Mouse (Mus musculus) C2C12 (cell line): ENCODE data around the gene Acbd3. TPM values are rescaled to one million over a fixed set of nuclear protein-coding genes. Genes with fewer than 3 reads are reported as not detected.

Experiments used
- H3K27me3 ChIP-seq: one replicate; pipeline ENCODE4 v1.6.1; 2011; ENCODE audit not compliant: control insufficient read depth, insufficient read depth, insufficient read length
- H3K36me3 ChIP-seq: one replicate; pipeline ENCODE4 v1.6.1; 2011; ENCODE audit not compliant: control insufficient read depth, insufficient read depth
- H3K4me3 ChIP-seq: one replicate; pipeline ENCODE4 v1.5.1; 2011; ENCODE audit warnings: mild to moderate bottlenecking, control low read depth; ENCODE audit not compliant: poor library complexity, insufficient read depth, severe bottlenecking
- H3K79me2 ChIP-seq: one replicate; pipeline ENCODE4 v1.6.1; 2011; ENCODE audit not compliant: control insufficient read depth, insufficient read depth
- H3K79me3 ChIP-seq: one replicate; pipeline ENCODE4 v1.6.1; 2011; ENCODE audit warnings: low read depth, control low read depth
- H3ac ChIP-seq: one replicate; pipeline ENCODE3; 2011; ENCODE audit warnings: low read depth; ENCODE audit not compliant: control insufficient read depth, insufficient read length
- CEBPB ChIP-seq: IDR thresholded peaks from one replicate; pipeline ENCODE4 v1.6.1; 2011; ENCODE audit warnings: low read depth, mild to moderate bottlenecking, control low read depth, moderate library complexity
- CTCF ChIP-seq: IDR thresholded peaks from one replicate; pipeline ENCODE4 v1.5.1; 2011; ENCODE audit not compliant: control insufficient read depth, insufficient read depth, insufficient read length
- FOSL1 ChIP-seq: IDR thresholded peaks from one replicate; pipeline ENCODE4 v1.8.0; 2011; ENCODE audit warnings: mild to moderate bottlenecking, low read length; ENCODE audit not compliant: poor library complexity, insufficient read depth, severe bottlenecking
- MAX ChIP-seq: IDR thresholded peaks from one replicate; pipeline ENCODE4 v1.6.1; 2011; ENCODE audit warnings: mild to moderate bottlenecking, control low read depth
- MYOD1 ChIP-seq: IDR thresholded peaks from one replicate; pipeline ENCODE4 v1.6.1; 2011; ENCODE audit warnings: low read depth; ENCODE audit not compliant: control insufficient read depth, insufficient read length
- MYOG ChIP-seq: IDR thresholded peaks from one replicate; pipeline ENCODE4 v1.6.1; 2011; ENCODE audit not compliant: control insufficient read depth, insufficient read length; ENCODE audit errors: extremely low read depth
- USF1 ChIP-seq: IDR thresholded peaks from one replicate; pipeline ENCODE4 v1.6.1; 2011; ENCODE audit warnings: low read depth, mild to moderate bottlenecking, control low read depth, moderate library complexity
- polyA plus RNA-seq: library from polyadenylated mRNA; unstranded; fragments of >200 nt; fragmentation: generic; extraction: Trizol; gene quantifications from one replicate; pipeline ENCODE4 v1.2.1, GENCODE M21; 2012; ENCODE audit warnings: missing spikeins

The Acbd3 gene
- polyA plus RNA-seq, 1 experiment, result 13.2 TPM

DNA sequence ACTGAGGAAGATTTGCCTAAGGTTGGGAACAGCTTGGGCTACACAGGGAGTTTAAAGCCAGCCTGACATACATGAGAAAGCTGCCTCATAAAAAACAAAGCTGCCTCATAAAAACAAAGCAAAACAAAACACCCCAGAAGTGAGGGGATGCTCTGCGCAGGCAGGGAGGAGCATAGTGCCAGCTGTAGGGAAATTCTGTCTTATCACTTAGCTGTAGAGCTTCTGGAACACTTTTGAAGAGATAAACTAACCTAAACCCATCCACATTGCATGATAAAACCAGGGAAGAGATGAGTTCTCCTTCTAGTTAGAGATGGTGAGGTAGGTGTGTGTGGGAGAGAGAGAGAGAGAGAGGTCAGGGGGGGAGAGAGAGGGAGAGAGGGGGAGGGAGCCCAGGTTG is 3.2 kb upstream of the Acbd3 start:
- H3ac ChIP-seq, result no peak overlapping the region
- no peak for TF ChIP-seq USF1
- TF ChIP-seq CEBPB, result no peak
- no peak for TF ChIP-seq MAX
- no peaks in the 10 kb centered on the region for H3K36me3 ChIP-seq
- peaks cover 16% of the 10 kb centered on the region for H3K79me2 ChIP-seq
- H3K4me3 ChIP-seq, result no peak overlapping the region
- no peaks in the 10 kb centered on the region for H3K27me3 ChIP-seq
- peaks cover 14% of the 10 kb centered on the region for H3K79me3 ChIP-seq

- Histone ChIP-seq H3K4me3 (no peak overlapping the region), H3K36me3 (no peaks in the 10 kb centered on the region), H3K27me3 (no peaks in the 10 kb centered on the region), H3ac (no peak overlapping the region), H3K79me2 (peaks cover 28% of the 10 kb centered on the region), H3K79me3 (peaks cover 25% of the 10 kb centered on the region)
- no peak for TF ChIP-seq FOSL1
- no peak for TF ChIP-seq MAX
- no peak for TF ChIP-seq CTCF
- TF ChIP-seq CEBPB, result no peak
- TF ChIP-seq MYOD1, result no peak
- TF ChIP-seq MYOG, result no peak
- no peak for TF ChIP-seq USF1
Measured at GRCm38 (mm10) chr1:180723701-180724238, 2.1 kb upstream of the Acbd3 start.

DNA sequence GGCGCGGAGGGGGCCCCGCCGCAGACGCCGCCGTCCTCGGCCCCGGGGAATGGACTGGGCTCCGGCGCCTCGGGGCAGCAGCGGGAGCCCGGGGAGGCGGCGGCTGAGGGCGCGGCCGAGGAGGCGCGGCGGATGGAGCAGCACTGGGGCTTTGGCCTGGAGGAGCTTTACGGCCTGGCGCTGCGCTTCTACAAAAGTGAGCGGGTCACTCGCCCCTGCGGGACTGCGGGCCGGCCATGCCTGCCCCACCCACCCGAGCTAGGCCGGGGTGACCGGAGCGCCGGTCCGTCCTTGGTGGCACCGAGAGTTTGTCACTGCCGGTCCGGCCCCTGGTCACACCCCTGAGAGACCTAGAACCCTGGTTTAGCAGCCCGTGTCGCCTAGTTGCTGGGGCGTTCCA is 340 bp downstream of the Acbd3 start:
- Histone ChIP-seq H3ac (peak overlapping the region; percentile 82), H3K79me3 (peaks cover 50% of the 10 kb centered on the region), H3K79me2 (peaks cover 52% of the 10 kb centered on the region), H3K27me3 (no peaks in the 10 kb centered on the region), H3K36me3 (no peaks in the 10 kb centered on the region), H3K4me3 (peak overlapping the region; percentile 82)
- TF ChIP-seq CEBPB, result no peak
- TF ChIP-seq FOSL1, result no peak
- no peak for TF ChIP-seq MAX
- no peak for TF ChIP-seq MYOD1
- no peak for TF ChIP-seq USF1
- no peak for TF ChIP-seq MYOG
- no peak for TF ChIP-seq CTCF

DNA sequence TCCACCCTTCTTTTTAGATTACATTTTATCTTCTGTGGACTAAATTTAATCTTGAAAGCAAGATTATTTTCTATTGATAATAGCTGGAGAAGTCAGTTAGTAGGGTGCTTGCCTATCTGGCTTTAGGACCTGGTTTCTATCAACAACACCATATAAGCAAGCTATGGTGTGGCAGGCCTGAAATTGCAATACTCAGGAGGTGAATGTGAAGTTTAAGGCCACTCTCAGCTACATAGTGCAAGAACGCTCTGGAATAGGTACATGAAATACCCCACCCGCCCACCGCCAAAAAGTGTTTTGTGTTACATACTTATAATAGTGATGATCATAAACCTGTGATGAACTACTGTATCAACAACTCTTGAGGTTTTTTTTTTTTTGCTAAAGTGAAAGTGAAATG is 3.4 kb downstream of the Acbd3 start:
- Histone ChIP-seq H3K27me3 (no peaks in the 10 kb centered on the region), H3K36me3 (peaks cover 6% of the 10 kb centered on the region), H3ac (no peak overlapping the region), H3K79me2 (peaks cover 82% of the 10 kb centered on the region), H3K4me3 (no peak overlapping the region), H3K79me3 (peaks cover 68% of the 10 kb centered on the region)
- TF ChIP-seq MAX (no peak), CTCF (no peak), CEBPB (no peak), MYOD1 (no peak), MYOG (no peak), FOSL1 (no peak), USF1 (no peak)

DNA sequence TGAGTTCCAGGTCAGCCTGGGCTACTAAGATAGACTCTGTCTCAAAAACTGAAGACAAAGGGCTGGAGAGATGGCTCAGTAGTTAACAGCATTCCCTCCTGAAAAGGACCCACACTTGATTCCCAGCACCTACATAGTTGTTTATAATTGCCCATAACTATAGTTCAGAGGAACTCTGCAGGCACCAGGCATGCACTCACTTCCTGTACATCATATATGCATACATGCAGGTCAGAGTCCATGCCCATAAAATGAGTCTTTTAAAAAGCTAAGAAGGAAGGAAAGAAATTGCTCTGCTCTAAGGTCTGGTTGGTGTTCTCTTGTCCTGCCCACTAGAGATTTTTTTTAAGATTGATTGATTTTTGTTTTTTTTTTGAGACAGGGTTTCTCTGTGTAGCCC is 22.0 kb downstream of the Acbd3 start:
- Histone ChIP-seq H3K4me3 (no peak overlapping the region), H3K79me3 (peaks cover 1% of the 10 kb centered on the region), H3K27me3 (no peaks in the 10 kb centered on the region), H3ac (no peak overlapping the region), H3K36me3 (peaks cover 80% of the 10 kb centered on the region), H3K79me2 (peaks cover 7% of the 10 kb centered on the region)
- TF ChIP-seq FOSL1 (no peak), MYOG (no peak), MYOD1 (no peak), USF1 (no peak), CTCF (no peak), CEBPB (no peak), MAX (no peak)

DNA sequence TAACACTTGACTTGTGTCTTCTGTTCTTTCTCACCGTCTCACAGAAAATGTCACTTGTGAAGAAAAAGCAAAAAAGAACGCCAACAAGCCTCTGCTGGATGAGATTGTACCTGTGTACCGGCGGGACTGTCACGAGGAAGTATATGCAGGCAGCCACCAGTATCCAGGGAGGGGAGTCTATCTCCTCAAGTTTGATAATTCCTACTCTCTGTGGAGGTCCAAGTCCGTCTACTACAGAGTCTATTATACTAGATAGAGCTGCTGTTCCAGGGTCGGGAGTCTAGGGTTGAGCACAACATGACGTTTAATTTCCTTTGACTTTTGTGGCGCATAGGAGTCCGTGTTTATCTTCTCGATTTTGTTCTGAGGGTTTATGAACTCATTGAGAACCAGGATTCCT is 26.3 kb downstream of the Acbd3 start:
- Histone ChIP-seq H3ac (no peak overlapping the region), H3K79me3 (no peaks in the 10 kb centered on the region), H3K4me3 (no peak overlapping the region), H3K79me2 (no peaks in the 10 kb centered on the region), H3K36me3 (peaks cover 55% of the 10 kb centered on the region), H3K27me3 (no peaks in the 10 kb centered on the region)
- TF ChIP-seq USF1 (no peak), FOSL1 (no peak), CEBPB (no peak), MYOD1 (no peak), MAX (no peak), CTCF (no peak), MYOG (no peak)
